Mouse (Mus musculus) neural tube, embryonic 11.5 days (tissue): ENCODE measurements around the gene Slc9a9. TPM values are rescaled to one million over a fixed set of nuclear protein-coding genes. Genes with fewer than 3 reads are reported as not detected.
A peak's percentile ranks its signal among the peaks of the same experiment; 100 is the strongest.

Source experiments
- ATAC-seq: fragments of 200-750 bp; cut with Nextera tagmentation; 2 replicates; pipeline ENCODE4 v1.8.0; 2017; ENCODE audit warnings: moderate number of reproducible peaks, mild to moderate bottlenecking, moderate TSS enrichment, moderate library complexity; ENCODE audit not compliant: insufficient read depth, low FRiP score, low TSS enrichment
- DNase-seq: peaks from one replicate; pipeline ENCODE4 v3.0.0-alpha.2; 2015; ENCODE audit warnings: low spot score
- H3K27ac ChIP-seq: fragments of 300-500 bp; sonication (generic); 2 replicates; pipeline ENCODE4 v1.5.1; 2014; ENCODE audit warnings: low read depth, mild to moderate bottlenecking, low read length
- H3K27me3 ChIP-seq: fragments of 300-500 bp; sonication (generic); 2 replicates; pipeline ENCODE4 v1.6.1; 2014; ENCODE audit warnings: mild to moderate bottlenecking, low read length, mixed read lengths; ENCODE audit not compliant: control insufficient read depth, insufficient read depth
- H3K36me3 ChIP-seq: fragments of 300-500 bp; sonication (generic); 2 replicates; pipeline ENCODE4 v1.6.1; 2014; ENCODE audit warnings: mild to moderate bottlenecking, low read length, moderate library complexity, mixed read lengths; ENCODE audit not compliant: control insufficient read depth, insufficient read depth
- H3K4me1 ChIP-seq: fragments of 300-500 bp; sonication (generic); 2 replicates; pipeline ENCODE4 v1.6.1; 2014; ENCODE audit warnings: low read length, mixed read lengths; ENCODE audit not compliant: control insufficient read depth, insufficient read depth
- H3K4me2 ChIP-seq: fragments of 300-500 bp; sonication (generic); 2 replicates; pipeline ENCODE4 v1.6.1; 2014; ENCODE audit warnings: low read depth, mild to moderate bottlenecking, moderate library complexity
- H3K4me3 ChIP-seq: fragments of 300-500 bp; sonication (generic); 2 replicates; pipeline ENCODE4 v1.5.1; 2014; ENCODE audit warnings: low read depth, low read length
- H3K9ac ChIP-seq: fragments of 300-500 bp; sonication (generic); 2 replicates; pipeline ENCODE4 v1.6.1; 2014; ENCODE audit warnings: mild to moderate bottlenecking, low read length
- H3K9me3 ChIP-seq: fragments of 300-500 bp; sonication (generic); 2 replicates; pipeline ENCODE4 v1.6.1; 2016; ENCODE audit warnings: low read length; ENCODE audit not compliant: control insufficient read depth
- WGBS: fragments of 180-500 bp; shearing (Covaris S2); extraction: QIAGEN DNeasy Blood & Tissue Kit; methylation state at CpG from one replicate; pipeline ENCODE4 v1.1.7; 2014; 5-methylcytosine and 5-hydroxymethylcytosine counted together
- polyA plus RNA-seq: library from polyadenylated mRNA; unstranded; fragments of >200 nt; fragmentation: Nextera tagmentation; extraction: Ambion mirVana; gene quantifications from 2 replicates; pipeline ENCODE4 v1.2.1, GENCODE M21; 2014

Gene Slc9a9
- polyA plus RNA-seq, 1 experiment from 2014 or later, result 4.6 TPM

DNA sequence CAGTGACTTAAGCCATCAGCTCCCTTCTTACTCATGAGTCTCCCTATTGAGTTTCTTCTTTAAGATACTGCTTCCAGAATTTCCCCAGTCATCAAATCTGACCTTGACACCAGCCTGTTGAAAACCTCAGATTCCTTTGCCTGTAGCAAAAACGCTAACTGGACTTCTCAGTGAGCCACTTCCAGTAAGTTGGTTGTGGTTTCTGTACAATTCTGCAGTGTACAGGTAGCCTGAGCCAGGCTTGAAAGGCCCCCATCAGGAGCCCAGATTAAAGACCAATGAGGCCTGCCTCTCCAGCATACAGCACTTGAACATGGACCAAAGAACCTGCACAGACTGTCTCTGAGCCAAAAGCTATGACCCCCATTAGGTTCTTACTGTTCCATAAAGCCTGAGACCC lies 498.1 kb downstream of the Slc9a9 start:
- H3K9me3 ChIP-seq, result no peaks in the 10 kb centered on the region
- H3K27ac ChIP-seq, result no peak overlapping the region
- ATAC-seq (no peak), DNase-seq (no peak)
- H3K4me1 ChIP-seq, result no peaks in the 10 kb centered on the region
- H3K27me3 ChIP-seq, result no peaks in the 10 kb centered on the region
- no peak overlapping the region for H3K4me2 ChIP-seq
- WGBS, result 82% methylated on average over 1 of the region's 1 CpGs
- H3K4me3 ChIP-seq, result no peak overlapping the region
- H3K9ac ChIP-seq, result no peak overlapping the region
- no peaks in the 10 kb centered on the region for H3K36me3 ChIP-seq

DNA sequence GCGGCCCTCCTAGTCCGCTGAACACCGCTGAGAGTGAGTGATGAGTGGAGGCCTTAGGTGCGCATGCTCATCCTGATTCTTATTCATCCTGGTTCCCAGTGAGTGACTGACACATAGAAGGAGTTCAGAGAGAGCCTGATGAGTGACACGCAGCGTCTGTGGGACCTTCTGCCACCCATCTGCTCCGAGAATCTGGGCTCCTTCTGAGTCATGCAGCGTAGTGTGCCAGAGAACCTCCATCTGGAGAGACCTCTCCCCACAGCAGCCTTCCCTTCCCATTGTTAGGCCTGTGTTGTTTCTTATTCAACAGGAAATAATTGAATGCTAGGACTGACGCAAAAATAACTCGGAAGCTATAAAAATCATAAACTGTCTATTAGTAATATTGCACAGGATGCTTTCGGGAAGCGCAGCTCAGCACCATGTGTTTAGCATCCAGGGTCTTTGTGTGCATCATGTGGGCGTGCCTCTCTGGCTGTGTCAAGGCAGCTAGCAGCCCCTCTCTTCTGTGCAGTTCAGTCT lies 498.8 kb downstream of the Slc9a9 start:
- Histone ChIP-seq H3K27me3 (no peaks in the 10 kb centered on the region), H3K4me1 (no peaks in the 10 kb centered on the region), H3K9ac (no peak overlapping the region), H3K36me3 (no peaks in the 10 kb centered on the region), H3K4me3 (no peak overlapping the region), H3K4me2 (no peak overlapping the region), H3K9me3 (no peaks in the 10 kb centered on the region), H3K27ac (no peak overlapping the region)
- WGBS, result 92% methylated on average over 13 of the region's 13 CpGs
- no peak for ATAC-seq
- DNase-seq, result no peak

DNA sequence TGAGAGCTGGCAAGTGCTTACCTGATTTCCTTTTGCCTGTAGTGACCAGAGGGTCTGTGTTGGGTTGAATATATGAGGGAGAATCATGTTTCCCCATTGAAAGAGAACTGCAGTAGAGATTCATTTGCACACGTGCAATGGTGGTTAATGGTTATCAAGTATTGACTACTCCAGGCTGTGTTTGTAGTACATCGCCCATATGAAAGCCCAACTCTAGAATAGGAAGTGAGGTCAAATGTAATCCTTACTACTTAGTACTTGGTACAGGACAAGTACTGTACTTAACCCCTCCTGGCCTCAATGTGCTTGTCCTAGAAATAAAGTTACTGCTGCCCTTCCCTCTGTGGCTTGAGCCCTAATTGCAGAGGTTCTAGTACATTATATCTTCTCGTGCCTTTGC lies 508.5 kb downstream of the Slc9a9 start:
- WGBS, result 89% methylated on average over 3 of the region's 3 CpGs
- no peak overlapping the region for H3K9ac ChIP-seq
- no peaks in the 10 kb centered on the region for H3K9me3 ChIP-seq
- H3K4me3 ChIP-seq, result no peak overlapping the region
- ATAC-seq (no peak), DNase-seq (no peak)
- no peaks in the 10 kb centered on the region for H3K27me3 ChIP-seq
- no peaks in the 10 kb centered on the region for H3K4me1 ChIP-seq
- no peaks in the 10 kb centered on the region; the same call in 1 of the 2 replicates for H3K36me3 ChIP-seq
- no peak overlapping the region for H3K4me2 ChIP-seq
- no peak overlapping the region for H3K27ac ChIP-seq

DNA sequence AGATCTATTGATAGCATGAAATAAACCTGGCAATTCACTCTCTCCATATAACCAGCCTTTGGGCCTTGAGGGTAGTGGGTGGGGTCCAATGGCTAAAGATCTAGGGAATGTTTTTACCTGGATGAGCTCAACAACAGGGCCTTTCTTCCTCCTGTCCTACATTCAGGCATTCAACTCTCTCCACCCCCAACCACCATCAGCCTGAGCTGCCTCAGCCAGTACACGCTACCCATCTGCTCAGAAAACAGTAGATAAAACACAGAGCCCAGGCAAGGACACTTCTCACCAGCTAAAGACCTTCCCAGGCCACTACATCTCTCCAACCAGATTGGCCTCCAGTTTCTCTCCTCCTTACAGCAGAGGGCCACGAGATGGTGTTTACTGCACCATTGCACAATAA lies 510.3 kb downstream of the Slc9a9 start:
- DNase-seq (no peak), ATAC-seq (no peak)
- no peak overlapping the region for H3K4me3 ChIP-seq
- H3K9me3 ChIP-seq, result no peaks in the 10 kb centered on the region
- H3K27me3 ChIP-seq, result no peaks in the 10 kb centered on the region
- H3K36me3 ChIP-seq, result no peaks in the 10 kb centered on the region
- H3K9ac ChIP-seq, result no peak overlapping the region
- WGBS, result 69% methylated on average over 2 of the region's 2 CpGs
- H3K4me1 ChIP-seq, result no peaks in the 10 kb centered on the region
- H3K27ac ChIP-seq, result no peak overlapping the region
- no peak overlapping the region for H3K4me2 ChIP-seq

DNA sequence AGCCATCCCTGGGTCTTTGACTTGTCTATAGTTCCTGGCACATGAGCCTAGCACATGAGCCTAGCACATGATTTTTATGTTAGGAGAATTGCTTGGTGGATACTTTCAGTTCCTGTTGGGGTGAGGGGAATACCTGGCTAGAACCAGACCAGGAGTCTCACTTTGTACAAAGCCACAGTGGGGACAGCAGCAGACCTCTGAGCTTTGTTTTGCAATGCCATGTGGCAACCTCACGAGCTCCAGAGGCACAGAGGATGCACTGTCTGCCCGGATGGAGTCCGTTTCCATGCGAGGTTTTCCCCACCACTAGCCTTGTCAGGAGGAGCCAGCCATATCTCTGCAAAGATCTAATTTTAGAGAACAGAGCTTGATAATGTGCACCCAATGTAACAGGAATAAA lies 510.9 kb downstream of the Slc9a9 start:
- WGBS, result 73% methylated on average over 4 of the region's 4 CpGs
- no peaks in the 10 kb centered on the region for H3K4me1 ChIP-seq

DNA sequence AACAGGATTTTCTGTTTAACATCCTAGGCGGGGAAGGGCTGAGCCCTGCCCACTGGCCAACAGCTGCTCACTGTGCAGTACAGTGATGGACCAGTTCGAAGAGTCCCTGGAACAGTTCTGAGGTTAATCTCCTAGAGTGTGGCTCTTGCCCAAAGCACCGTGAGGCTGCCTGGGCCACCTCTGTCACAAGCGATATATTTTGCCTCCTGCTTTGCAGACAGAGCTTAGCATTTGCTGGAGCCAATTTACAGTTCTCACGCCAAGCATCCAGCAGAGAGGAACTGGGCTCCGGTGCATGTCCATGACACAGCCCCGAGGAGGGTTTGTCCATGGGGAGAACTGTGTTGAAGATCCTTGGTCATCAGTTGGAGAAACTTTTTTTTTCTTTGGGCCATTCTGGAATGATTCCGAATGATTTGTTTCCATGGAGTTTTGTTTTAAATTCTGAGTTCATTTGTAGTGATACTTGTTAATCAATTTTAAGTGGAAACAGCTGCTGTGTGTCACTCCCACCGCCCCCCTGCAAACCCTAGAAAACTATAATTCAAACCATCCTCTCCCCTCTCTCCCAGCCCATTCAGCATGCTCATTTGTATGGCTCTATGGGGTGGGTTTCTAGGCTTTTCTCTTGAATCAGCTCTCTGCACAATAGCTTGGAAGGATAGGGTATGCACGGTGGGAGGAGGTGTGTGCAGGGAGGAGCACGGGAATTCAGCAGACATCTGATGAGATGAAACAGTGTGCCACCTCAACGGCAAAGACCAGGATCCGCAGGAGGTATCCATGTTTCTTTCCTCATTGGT lies 511.7 kb downstream of the Slc9a9 start:
- Histone ChIP-seq H3K9me3 (no peaks in the 10 kb centered on the region), H3K27ac (no peak overlapping the region), H3K27me3 (no peaks in the 10 kb centered on the region), H3K9ac (no peak overlapping the region), H3K36me3 (no peaks in the 10 kb centered on the region), H3K4me1 (no peaks in the 10 kb centered on the region), H3K4me2 (no peak overlapping the region), H3K4me3 (no peak overlapping the region)
- 66% methylated on average over 13 of the region's 13 CpGs for WGBS
- ATAC-seq (peak; percentile 73; the same call in 1 of the 2 replicates), DNase-seq (no peak)

More for the DNA sequence above, 510.9 kb downstream of the Slc9a9 start:
- H3K9ac ChIP-seq, result no peak overlapping the region
- no peak for ATAC-seq
- DNase-seq, result no peak
- H3K9me3 ChIP-seq, result no peaks in the 10 kb centered on the region
- no peak overlapping the region for H3K4me3 ChIP-seq
- no peak overlapping the region for H3K27ac ChIP-seq
- no peaks in the 10 kb centered on the region for H3K27me3 ChIP-seq
- H3K4me2 ChIP-seq, result no peak overlapping the region
- H3K36me3 ChIP-seq, result no peaks in the 10 kb centered on the region

DNA sequence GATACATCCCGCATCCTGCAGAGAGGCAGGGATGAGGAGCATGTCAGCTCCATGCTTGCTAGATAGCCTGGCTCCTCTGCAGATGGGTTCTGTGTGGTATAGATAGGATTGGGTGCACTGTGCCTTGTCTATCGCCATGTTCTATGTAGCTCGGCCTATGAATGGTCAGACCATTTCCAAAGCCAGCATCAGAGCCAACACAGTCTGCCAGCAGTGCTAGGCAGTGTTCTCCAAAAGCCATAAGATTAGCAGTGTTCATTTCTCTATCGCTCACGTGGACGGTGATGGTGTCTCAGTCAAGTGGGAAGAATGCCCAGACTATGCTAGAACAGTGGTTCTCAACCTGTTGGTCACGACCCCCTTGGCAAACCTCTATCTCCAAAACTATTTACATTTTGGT lies 512.6 kb downstream of the Slc9a9 start:
- no peak overlapping the region for H3K27ac ChIP-seq
- no peak for ATAC-seq
- H3K27me3 ChIP-seq, result no peaks in the 10 kb centered on the region
- no peak overlapping the region for H3K4me3 ChIP-seq
- no peak overlapping the region for H3K9ac ChIP-seq
- 98% methylated on average over 7 of the region's 7 CpGs for WGBS
- H3K9me3 ChIP-seq, result no peaks in the 10 kb centered on the region
- H3K4me2 ChIP-seq, result no peak overlapping the region
- H3K36me3 ChIP-seq, result no peaks in the 10 kb centered on the region
- no peak for DNase-seq
- H3K4me1 ChIP-seq, result no peaks in the 10 kb centered on the region

DNA sequence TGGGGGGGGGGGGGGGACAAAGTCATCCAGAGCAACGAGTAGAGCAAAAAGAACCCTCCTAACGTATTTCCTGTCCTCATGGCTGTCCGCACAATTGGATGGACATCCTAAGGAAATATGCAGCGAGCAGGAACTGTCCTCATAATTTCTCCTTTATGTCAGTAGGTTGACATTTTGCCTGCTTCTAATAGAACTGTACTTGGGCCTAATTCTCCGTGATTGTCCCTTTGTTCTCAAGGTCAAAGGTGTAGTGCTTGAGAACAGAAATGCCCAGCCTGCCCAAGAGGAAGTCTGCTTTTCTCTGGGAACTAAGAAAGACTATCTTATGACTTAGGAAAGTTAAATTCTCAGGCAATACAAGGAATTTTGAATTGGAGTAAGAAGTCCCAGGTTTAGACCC lies 514.7 kb downstream of the Slc9a9 start:
- no peak overlapping the region for H3K4me2 ChIP-seq
- no peak overlapping the region for H3K4me3 ChIP-seq
- H3K4me1 ChIP-seq, result no peaks in the 10 kb centered on the region
- no peaks in the 10 kb centered on the region for H3K36me3 ChIP-seq
- no peaks in the 10 kb centered on the region for H3K27me3 ChIP-seq
- DNase-seq, result no peak
- H3K9ac ChIP-seq, result no peak overlapping the region
- ATAC-seq, result no peak
- WGBS, result 79% methylated on average over 5 of the region's 5 CpGs
- no peak overlapping the region for H3K27ac ChIP-seq
- no peaks in the 10 kb centered on the region for H3K9me3 ChIP-seq

DNA sequence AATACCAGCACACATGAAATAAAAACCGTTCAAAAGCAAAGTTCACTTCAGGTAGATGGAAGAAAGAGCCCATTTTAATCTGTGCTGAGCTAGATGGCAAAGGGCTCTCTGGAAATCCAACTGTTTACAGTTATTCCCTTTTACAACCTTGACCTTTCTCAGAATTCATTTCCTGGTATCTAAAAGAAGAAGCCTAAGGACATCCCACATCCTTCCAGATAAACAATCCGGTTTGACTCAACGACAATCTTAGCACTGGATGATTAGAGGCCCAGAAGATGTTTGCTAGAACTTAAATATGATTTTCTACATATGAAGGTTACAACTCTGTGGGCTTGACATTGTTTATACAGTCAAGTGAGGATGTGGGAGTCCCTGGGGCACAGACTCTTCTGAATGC lies 516.1 kb downstream of the Slc9a9 start:
- Histone ChIP-seq H3K4me2 (no peak overlapping the region), H3K27ac (no peak overlapping the region), H3K36me3 (no peaks in the 10 kb centered on the region), H3K9me3 (no peaks in the 10 kb centered on the region), H3K4me1 (no peaks in the 10 kb centered on the region), H3K9ac (no peak overlapping the region), H3K4me3 (no peak overlapping the region), H3K27me3 (no peaks in the 10 kb centered on the region)
- no peak for ATAC-seq
- DNase-seq, result no peak
- 91% methylated on average over 3 of the region's 3 CpGs for WGBS
